Mouse (Mus musculus): Measurements from ENCODE around the gene Igfbp7.
A peak's percentile ranks its signal among the peaks of the same experiment; 100 is the strongest.

- no peak for TF ChIP-seq POLR2A (IDR thresholded peaks at IDR 0.05; ENCODE audit: insufficient read depth, low read depth, low read length)
- TF ChIP-seq CTCF (IDR thresholded peaks at IDR 0.05) = no peak
- TF ChIP-seq EP300 (IDR thresholded peaks at IDR 0.05; ENCODE audit: insufficient read depth, low read depth, low read length) = 0 out of 2 replicates have a peak, but pooled peaks have one; percentile 19
These were observed 19.5 kb downstream of the Igfbp7 start for GRCm38 (mm10) chr5:77388359-77388758.

Measured in heart, adult 2 months (tissue).